Mouse (Mus musculus) myocyte (in vitro differentiated cells): ENCODE data around the gene Rhox7b.

ENCODE experiments used
- CEBPB ChIP-seq: IDR thresholded peaks from 2 replicates; pipeline ENCODE4 v1.6.1; 2011; ENCODE audit warnings: mild to moderate bottlenecking, moderate library complexity; ENCODE audit not compliant: poor library complexity, insufficient read depth, severe bottlenecking
- E2F4 ChIP-seq: IDR thresholded peaks from one replicate; pipeline ENCODE4 v1.6.1; 2011; ENCODE audit warnings: mild to moderate bottlenecking, control low read depth, moderate library complexity; ENCODE audit not compliant: insufficient read depth
- MYOD1 ChIP-seq, 3 experiments: IDR thresholded peaks; one replicate each; pipeline ENCODE4 v1.6.1; 2011; ENCODE audit warnings: control low read depth in 2 of 3, low read depth in 2 of 3, mild to moderate bottlenecking in 2 of 3, moderate library complexity in 1 of 3; ENCODE audit not compliant: insufficient read length in 2 of 3, control insufficient read depth in 1 of 3
- POLR2A ChIP-seq: IDR thresholded peaks from one replicate; pipeline ENCODE4 v1.6.1; 2011; ENCODE audit warnings: low read depth, mild to moderate bottlenecking, control low read depth, moderate library complexity; ENCODE audit not compliant: insufficient read length
- POLR2AphosphoS2 ChIP-seq: IDR thresholded peaks from one replicate; pipeline ENCODE4 v1.6.1; 2011; ENCODE audit warnings: low read depth, control low read depth; ENCODE audit not compliant: insufficient read length
- REST ChIP-seq: IDR thresholded peaks from one replicate; pipeline ENCODE4 v1.6.1; 2011; ENCODE audit warnings: mild to moderate bottlenecking, control low read depth, moderate library complexity; ENCODE audit not compliant: insufficient read depth, insufficient read length
- USF1 ChIP-seq: IDR thresholded peaks from one replicate; pipeline ENCODE4 v1.6.1; 2011; ENCODE audit warnings: low read depth, mild to moderate bottlenecking, control low read depth, moderate library complexity

DNA sequence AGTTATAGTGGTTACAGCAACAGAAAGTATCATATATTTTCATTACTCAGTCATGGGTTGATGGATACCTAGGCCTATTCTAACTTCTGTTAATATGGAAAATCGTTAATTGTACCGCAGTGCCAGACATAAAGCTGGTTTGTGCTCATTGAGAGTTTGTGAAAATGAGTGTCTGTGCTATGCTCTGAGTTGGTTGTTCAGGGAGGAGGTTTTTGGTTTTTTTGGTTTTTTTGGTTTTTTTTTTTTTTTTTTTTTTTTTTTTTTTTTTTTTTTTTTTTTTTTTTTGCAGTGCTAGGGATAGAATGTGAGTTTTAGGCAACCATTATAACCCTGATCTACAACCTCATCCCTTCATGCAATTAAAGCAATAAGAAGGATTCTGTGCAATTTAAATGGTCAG is 25.4 kb downstream of the Rhox7b start:
- TF ChIP-seq POLR2A (no peak), POLR2AphosphoS2 (no peak), USF1 (no peak), E2F4 (no peak), REST (no peak), MYOD1 (IDR thresholded peaks at IDR 0.05; ENCODE audit: control insufficient read depth in 1 of 3, insufficient read length in 2 of 3, low read depth in 2 of 3) (no peak), CEBPB (no peak)
